Mouse (Mus musculus) kidney, postnatal 36 days (tissue): ENCODE results near the gene Sipa1l3.
A peak's percentile ranks its signal among the peaks of the same experiment; 100 is the strongest.

ENCODE experiments used
- DNase-seq, 2 experiments: peaks; one replicate each; pipeline ENCODE4 v3.0.0; 2021 to 2022; ENCODE audit warnings: mixed read lengths in 2 of 2

The Sipa1l3 gene

DNA sequence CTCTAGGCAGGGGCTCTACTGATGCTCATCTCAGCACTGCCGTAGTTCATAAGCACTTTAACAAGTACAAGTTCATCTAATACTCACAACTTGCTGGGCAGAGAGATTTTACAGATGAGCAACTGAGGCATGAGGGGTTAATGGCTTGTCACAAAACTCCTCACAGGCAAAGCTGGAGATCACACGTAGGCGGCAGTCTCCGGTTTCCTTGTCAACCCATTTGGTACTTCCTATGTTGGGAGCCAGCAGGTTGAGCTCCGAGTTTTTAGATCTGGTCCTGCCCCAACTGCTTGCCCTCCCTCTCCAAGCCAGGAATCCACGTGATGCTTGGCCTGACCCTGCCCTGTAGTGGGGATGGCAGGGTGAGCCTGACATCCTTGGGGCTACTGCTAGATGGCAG, 191.4 kb downstream of the Sipa1l3 start:
- DNase-seq = no peak

DNA sequence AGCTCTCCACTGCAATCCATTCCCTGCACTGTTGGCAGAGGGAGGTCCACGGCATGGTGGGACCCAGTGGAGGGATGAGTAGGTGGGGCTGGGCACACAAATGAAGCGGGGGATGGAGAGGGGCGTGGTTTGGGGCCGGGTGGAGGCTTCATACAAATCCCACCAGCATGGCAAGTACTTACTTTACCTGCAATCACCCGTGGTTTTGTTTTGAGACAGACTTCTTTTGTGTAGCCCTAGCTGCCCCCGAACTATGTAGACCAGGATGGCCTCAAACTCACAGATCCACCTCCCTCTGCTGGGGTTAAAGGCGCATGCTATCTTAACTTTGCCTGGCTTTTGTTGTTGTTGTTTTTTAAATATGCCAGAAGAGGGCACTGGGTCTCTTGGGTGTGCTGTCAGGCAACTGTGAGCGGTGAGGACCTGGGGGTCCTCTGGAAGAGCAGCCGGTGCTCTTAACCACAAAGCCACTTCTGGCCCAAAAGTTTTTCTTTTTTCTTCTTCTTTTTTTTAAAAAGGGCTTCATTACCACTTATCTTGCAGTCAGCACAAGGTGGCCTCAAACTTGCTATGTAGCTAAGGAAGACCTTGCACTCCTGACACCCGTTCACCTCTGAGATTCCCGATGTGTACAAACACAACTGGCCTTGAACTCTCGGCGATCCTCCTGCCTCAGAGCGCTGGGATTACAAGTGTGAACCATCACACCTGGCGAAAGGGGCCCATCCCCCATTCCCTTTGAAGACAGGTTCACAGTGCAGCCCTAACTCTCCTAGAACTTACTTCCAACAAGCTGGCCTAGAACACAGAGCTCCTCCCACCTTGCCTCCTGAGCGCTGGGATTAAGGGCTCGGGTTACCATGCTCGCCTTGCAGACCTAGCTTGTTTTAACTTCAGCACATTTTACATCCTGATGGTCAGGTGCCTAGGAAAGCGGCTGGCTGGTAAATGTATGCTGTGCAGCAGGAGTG, 198.8 kb downstream of the Sipa1l3 start:
- no peak for DNase-seq

DNA sequence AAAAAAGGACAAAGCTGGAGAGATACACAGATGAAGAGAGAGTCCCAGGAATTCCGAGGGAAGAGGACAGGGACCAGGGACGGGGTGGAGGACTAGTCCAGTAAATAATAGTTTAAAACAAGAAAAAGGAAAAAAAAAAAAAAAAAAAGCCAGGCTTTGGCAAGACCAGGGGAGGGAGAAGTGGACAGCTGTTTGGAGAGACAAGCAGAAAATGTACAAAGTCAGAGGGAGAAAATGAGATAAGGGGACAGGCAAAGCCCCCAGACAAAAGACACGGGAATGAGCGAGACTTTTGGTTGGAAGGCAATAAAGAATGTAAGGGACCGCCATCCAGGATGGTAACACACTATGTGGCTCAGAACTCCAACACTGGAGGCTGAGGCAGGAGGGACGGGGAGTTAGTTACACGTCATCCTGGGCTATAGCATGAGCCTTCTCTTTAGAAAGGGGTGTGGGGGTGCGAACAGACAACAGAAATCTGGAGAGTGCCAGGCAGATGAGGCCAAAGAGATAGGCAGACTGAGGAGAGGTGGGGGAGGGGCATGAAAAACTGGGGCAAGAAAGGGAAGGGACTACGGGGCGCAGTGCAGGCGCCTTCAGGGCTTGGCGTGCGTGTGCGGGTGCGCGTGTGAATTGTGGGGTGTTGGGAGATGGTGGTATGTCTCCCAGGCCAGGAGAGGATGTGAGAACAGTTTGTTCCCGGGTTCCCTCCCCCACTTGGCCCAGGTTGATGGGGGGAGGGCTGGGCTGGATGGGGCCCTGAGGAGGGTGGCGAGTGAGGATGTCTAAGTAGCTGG, 200.1 kb downstream of the Sipa1l3 start:
- no peak for DNase-seq

DNA sequence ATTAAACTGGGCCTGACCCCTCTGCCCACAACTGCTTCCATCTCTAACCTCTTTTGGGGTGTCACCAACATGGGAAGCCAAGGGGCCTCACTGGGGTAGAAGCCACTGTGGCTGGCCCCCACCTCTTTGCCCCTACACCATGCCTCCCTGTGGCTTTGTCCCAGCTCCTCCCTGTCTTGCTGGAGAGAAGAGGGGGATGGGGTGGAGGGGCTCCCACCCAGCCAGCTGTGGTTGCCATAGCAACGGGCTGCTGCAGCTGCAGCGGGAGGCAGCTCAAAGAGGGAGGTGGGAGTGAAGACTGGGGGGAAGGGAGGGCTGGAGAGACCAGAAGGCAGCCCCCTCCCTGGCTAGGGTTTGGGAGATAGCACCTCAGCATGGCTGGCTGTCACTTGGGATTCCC, 200.9 kb downstream of the Sipa1l3 start:
- DNase-seq = no peak

DNA sequence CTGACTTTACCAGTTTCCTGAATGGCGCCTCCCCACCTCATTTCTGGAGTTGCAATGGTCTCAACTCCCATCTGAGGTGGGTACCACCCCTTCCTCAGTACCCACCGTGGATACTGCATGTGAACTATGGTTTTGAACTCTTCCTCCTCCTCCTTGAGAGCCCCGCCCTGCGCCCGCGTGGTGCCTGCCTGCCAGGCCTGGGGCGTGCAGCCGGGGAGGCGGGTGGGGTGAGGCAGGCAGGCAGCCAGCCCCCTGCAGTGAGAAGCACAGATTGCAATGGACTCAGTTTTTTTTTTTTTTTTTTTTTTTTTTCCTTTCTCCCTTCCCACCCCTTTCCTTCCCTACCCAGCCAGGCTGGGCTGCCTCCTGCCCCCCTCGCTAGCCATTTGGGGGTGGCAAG, 201.5 kb downstream of the Sipa1l3 start:
- DNase-seq = no peak

DNA sequence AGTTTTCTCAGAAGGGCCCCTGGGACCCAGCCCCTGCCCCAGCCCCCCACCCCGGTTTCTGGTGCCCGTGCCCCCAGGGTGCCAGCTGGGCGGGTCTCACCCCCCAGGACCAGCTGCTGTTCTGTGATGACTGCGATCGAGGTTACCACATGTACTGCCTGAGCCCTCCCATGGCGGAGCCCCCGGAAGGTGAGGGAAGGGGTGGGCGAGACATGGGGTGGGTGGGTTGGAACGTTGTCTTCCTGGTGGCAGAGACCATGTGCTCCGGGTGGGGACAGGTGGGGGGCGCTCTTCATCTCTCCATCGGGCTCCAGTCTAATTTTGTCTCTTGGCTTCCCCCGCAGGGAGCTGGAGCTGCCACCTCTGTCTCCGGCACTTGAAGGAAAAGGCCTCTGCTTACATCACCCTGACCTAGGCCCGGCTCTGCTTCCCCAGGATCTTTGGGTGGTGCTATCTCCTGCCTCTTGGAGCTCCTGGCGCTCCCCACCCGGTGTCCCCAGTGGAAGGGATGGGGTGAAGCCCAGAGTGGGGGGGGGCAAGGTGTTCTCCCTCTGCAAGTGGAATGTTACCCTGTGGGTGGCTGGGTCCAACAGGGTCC, 202.2 kb downstream of the Sipa1l3 start:
- DNase-seq = no peak

- no peak for DNase-seq
These were observed 203.4 kb downstream of the Sipa1l3 start for GRCm38 (mm10) chr7:29314844-29315628.

GRCm38 (mm10) chr7:29313572-29314261, 204.7 kb downstream of the Sipa1l3 start:
- DNase-seq = no peak

- DNase-seq = no peak
These were observed 205.4 kb downstream of the Sipa1l3 start for GRCm38 (mm10) chr7:29313051-29313450.

GRCm38 (mm10) chr7:29309749-29310148, 208.7 kb downstream of the Sipa1l3 start:
- DNase-seq = no peak

- peak; percentile 38 to 65 for DNase-seq
These were observed 209.2 kb downstream of the Sipa1l3 start for GRCm38 (mm10) chr7:29309221-29309721.

GRCm38 (mm10) chr7:29307350-29308104, 210.9 kb downstream of the Sipa1l3 start:
- DNase-seq = peak; percentile 92 to 94

GRCm38 (mm10) chr7:29306619-29307018, 211.8 kb downstream of the Sipa1l3 start:
- peak; percentile 42 to 63 for DNase-seq

DNA sequence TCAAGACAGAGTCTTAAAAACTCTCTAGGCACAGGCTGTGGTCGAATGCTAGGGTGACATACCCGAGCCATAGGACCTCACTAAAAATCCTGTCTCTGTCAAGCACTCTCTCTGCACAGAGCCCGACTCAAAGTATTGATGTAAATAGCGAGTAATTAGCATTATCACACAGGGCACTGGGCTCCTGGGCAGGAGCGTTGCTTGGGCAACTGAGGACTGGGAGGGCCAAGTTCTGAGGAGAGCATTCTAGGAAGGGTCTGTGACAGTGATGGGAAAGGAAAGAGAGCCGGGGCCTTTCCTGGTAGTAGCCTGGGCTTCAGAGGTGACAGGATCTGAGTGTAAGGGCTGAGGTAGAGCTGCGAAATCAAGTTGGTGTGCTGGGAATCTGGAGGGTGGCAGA, 212.3 kb downstream of the Sipa1l3 start:
- no peak for DNase-seq

DNA sequence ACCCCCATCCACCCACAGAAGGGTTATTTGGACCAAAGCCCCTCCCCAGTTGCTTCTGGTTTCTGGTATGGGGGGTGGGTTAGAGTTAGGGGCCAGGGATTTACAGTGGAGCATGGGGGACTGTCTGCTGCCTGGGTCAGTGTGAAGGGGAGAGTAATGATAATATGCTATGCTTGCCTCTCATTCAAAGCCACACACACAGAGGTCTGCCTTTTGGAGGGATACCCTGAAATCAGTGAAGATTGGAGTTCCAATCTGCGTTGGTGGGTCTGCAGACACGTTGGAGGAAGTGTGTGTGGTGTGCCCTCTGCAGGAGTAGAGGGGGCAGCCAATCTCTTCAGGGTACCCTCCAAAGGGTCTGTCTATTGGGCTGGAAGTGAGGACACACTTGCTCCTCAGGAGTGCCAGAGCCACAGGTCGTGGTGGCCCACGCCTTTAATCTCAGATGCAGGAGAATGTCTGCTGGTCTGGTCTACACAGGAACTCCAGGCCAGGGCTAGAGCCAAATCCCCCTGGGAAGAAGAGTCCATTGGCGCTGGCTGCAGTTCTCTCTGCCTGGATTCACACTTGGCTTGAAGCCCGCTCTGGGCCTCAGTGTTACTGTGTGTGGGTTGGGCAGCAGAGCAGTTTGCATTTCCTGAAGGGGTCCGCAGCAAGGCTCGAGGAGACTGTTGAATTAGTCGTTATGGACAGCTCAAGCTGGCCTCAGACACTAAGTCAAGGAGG, 213.0 kb downstream of the Sipa1l3 start:
- no peak for DNase-seq

GRCm38 (mm10) chr7:29304463-29305262, 213.8 kb downstream of the Sipa1l3 start:
- DNase-seq = no peak

GRCm38 (mm10) chr7:29303738-29304462, 214.5 kb downstream of the Sipa1l3 start, which contains the start of gene Dpf1:
Gene Dpf1 (plus strand): TSS chr7:29303951.
- DNase-seq = peak; percentile 59 to 80

DNA sequence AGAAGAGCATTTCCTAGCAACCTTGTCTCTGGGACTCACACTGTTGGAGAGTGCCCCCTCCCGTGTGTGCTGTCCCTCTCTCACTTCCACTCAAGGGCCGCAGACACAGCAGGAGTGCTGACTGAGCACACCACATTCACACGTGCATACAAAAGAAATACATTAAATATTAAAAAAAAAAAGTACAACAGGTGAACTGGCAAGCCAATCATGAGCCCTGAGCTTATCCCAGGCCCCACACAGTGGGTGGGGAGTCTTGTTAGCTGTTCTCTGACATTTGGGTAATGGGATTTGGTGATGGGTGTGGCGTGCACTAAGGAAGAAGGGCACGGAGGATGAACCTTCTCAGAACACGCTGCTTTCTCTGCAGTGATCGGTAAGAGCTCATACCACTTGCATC, 215.8 kb downstream of the Sipa1l3 start:
- no peak for DNase-seq
